Mouse (Mus musculus): ENCODE data around the gene Klhl22. TPM values are rescaled to one million over a fixed set of nuclear protein-coding genes. Genes with fewer than 3 reads are reported as not detected.

Klhl22 gene
- polyA plus RNA-seq (2012; rRNA removed) = 63.7 and 64.9 TPM in 2 replicates

GRCm38 (mm10) chr16:17759344-17759773 lies at the start of gene Klhl22:
Gene Klhl22, plus strand, starts transcription at chr16:17759618.

GRCm38 (mm10) chr16:17732841-17733340 lies 26.5 kb upstream of the Klhl22 start, which contains the start of gene Med15:
Gene Med15, minus strand, starts transcription at chr16:17732891.

GRCm38 (mm10) chr16:17796971-17797811 lies 37.8 kb downstream of the Klhl22 start, which contains the start of gene Scarf2:
Gene Scarf2, plus strand, starts transcription at chr16:17797282.

GRCm38 (mm10) chr16:17832821-17833220 lies 73.4 kb downstream of the Klhl22 start, which contains the start of gene B830017H08Rik:
Gene B830017H08Rik, plus strand, starts transcription at chr16:17833121.

GRCm38 (mm10) chr16:17838051-17838450 lies 78.6 kb downstream of the Klhl22 start, which contains the start of gene Car15:
Gene Car15, minus strand, starts transcription at chr16:17838364.

Other genes with a start within 250 kb of the Klhl22 start
- 75.2 and 88.5 TPM in 2 replicates for gene Thap7, start 228.5 kb upstream of the Klhl22 start, polyA plus RNA-seq (2012; rRNA removed)
- 0.21 and 0.27 TPM in 2 replicates for gene Lrrc74b, start 198.4 kb upstream of the Klhl22 start, polyA plus RNA-seq (2012; rRNA removed)
- 2.2 and 3.0 TPM in 2 replicates for gene P2rx6, start 197.7 kb upstream of the Klhl22 start, polyA plus RNA-seq (2012; rRNA removed)
- gene Slc7a4, start 176.4 kb upstream of the Klhl22 start, polyA plus RNA-seq (2012; rRNA removed) = 42.4 and 57.8 TPM in 2 replicates
- 39.0 and 43.5 TPM in 2 replicates for gene Smpd4, start 140.3 kb upstream of the Klhl22 start, polyA plus RNA-seq (2012; rRNA removed)
- 1.4 and 2.2 TPM in 2 replicates for gene Ccdc74a, start 113.1 kb upstream of the Klhl22 start, polyA plus RNA-seq (2012; rRNA removed)
- 133 and 153 TPM in 2 replicates for gene Med15, start 26.7 kb upstream of the Klhl22 start, polyA plus RNA-seq (2012; rRNA removed)
- 60.4 and 61.4 TPM in 2 replicates for gene Scarf2, start 37.7 kb downstream of the Klhl22 start, polyA plus RNA-seq (2012; rRNA removed)
- gene B830017H08Rik, start 73.5 kb downstream of the Klhl22 start, polyA plus RNA-seq (2012; rRNA removed) = not detected in 2 replicates
- 14.2 and 14.9 TPM in 2 replicates for gene Car15, start 78.7 kb downstream of the Klhl22 start, polyA plus RNA-seq (2012; rRNA removed)
- 1.9 and 2.5 TPM in 2 replicates for gene Gm20518, start 132.1 kb downstream of the Klhl22 start, polyA plus RNA-seq (2012; rRNA removed)
- gene Tssk1, start 134.6 kb downstream of the Klhl22 start, polyA plus RNA-seq (2012; rRNA removed) = 0.02 and 0.10 TPM in 2 replicates
- 156 and 191 TPM in 2 replicates for gene Dgcr2, start 138.9 kb downstream of the Klhl22 start, polyA plus RNA-seq (2012; rRNA removed)
- gene Tssk2, start 139.0 kb downstream of the Klhl22 start, polyA plus RNA-seq (2012; rRNA removed) = not detected in 2 replicates
- 17.4 and 18.7 TPM in 2 replicates for gene Ess2, start 151.7 kb downstream of the Klhl22 start, polyA plus RNA-seq (2012; rRNA removed)
- not detected in 2 replicates for gene Gsc2, start 155.4 kb downstream of the Klhl22 start, polyA plus RNA-seq (2012; rRNA removed)
- 164 and 192 TPM in 2 replicates for gene Slc25a1, start 168.6 kb downstream of the Klhl22 start, polyA plus RNA-seq (2012; rRNA removed)
- gene Vpreb2, start 220.8 kb downstream of the Klhl22 start, polyA plus RNA-seq (2012; rRNA removed) = not detected in 2 replicates

Data from colon, adult 2 months (tissue).